In genomic region chr4:43442456-43443361, GRCm38 (mm10) we compare ENCODE assay signal across 7 mouse cellular contexts. TPM values are rescaled to one million over a fixed set of nuclear protein-coding genes. Genes with fewer than 3 reads are reported as not detected.
A peak's percentile ranks its signal among the peaks of the same experiment; 100 is the strongest.
DNase-seq lines count a peak whose midpoint lies in the region; ATAC-seq lines count a peak whose summit lies in the region.

No protein-coding gene starts in this region.

- DNase-seq in cerebellum, postnatal 25 days: peak; percentile 81 to 89
- DNase-seq in gastrocnemius, adult 18-20 months (ENCODE audit: low spot score): peak; percentile 43
- DNase-seq in intestine, embryonic 14.5 days (ENCODE audit: low spot score): peak; percentile 85
- peak; percentile 76 to 80 for DNase-seq in left cerebral cortex, postnatal 36 days (ENCODE audit: low spot score in 2 of 2)
- peak; percentile 82 for DNase-seq in mesoderm, embryonic 11.5 days (ENCODE audit: low read depth, low spot score)
- peak; percentile 57 for DNase-seq in skeletal muscle tissue, adult 2 months (ENCODE audit: low read depth, low spot score)

- WGBS in intestine, embryonic 14.5 days: under 1% methylated on average over 49 of the region's 88 CpGs

- peaks cover 31% of the 10 kb centered on the region for H3K36me3 ChIP-seq in intestine, embryonic 14.5 days (ENCODE audit: control insufficient read depth, insufficient read depth, low read length)

- H3K4me3 ChIP-seq in intestine, embryonic 14.5 days (ENCODE audit: low read depth, low read length): peak overlapping the region; percentile 85

- intact Hi-C loops in left cerebral cortex, postnatal 36 days (cut with DNase I): loop anchor here (1.0 to 2.0 kb wide), 3 partner anchors 36 to 120 kb away; partner anchors contain the start of genes Creb3 and Tln1

- peak overlapping the region; percentile 87 for H3K27ac ChIP-seq in intestine, embryonic 14.5 days (ENCODE audit: low read depth)

- H3K27me3 ChIP-seq in intestine, embryonic 14.5 days (replicated peaks; ENCODE audit: control insufficient read depth, insufficient read depth, low read length): no peaks in the 10 kb centered on the region

- ATAC-seq in activated CD4-positive, CD25-positive, alpha-beta regulatory T cell, adult 4 months: peak; percentile 12
- peak; percentile 72 for ATAC-seq in intestine, embryonic 14.5 days (replicated peaks; ENCODE audit: low FRiP score, low TSS enrichment, low read depth)

- H3K9me3 ChIP-seq in intestine, embryonic 14.5 days (ENCODE audit: control insufficient read depth, low read length): no peaks in the 10 kb centered on the region

- H3K4me2 ChIP-seq in intestine, embryonic 14.5 days (ENCODE audit: low read length): peak overlapping the region; percentile 90

- H3K4me1 ChIP-seq in intestine, embryonic 14.5 days (replicated peaks; ENCODE audit: control insufficient read depth, insufficient read depth, low read length): peaks cover 13% of the 10 kb centered on the region

- peak overlapping the region; percentile 96 for H3K9ac ChIP-seq in intestine, embryonic 14.5 days (ENCODE audit: low read length)

RNA-seq across cellular contexts. Expression of gene Tesk1, which starts 1.0 kb away (rescaled TPM):
- 1 to 10 TPM in 1 of 2 experiments, under 1 TPM in 1; 0.48 to 1.1 TPM for polyA plus RNA-seq in activated CD4-positive, CD25-positive, alpha-beta regulatory T cell, adult 4 months (2017; shearing (Covaris generic))
- total RNA-seq in gastrocnemius, adult 18-20 months (2021): 10 to 100 TPM; 56.2 to 60.8 TPM
- polyA plus RNA-seq in intestine, embryonic 14.5 days (2014; fragmentation: Nextera tagmentation; extraction: Ambion mirVana): 8.6 and 9.5 TPM in 2 replicates
- total RNA-seq in left cerebral cortex, postnatal 36 days (2021): 10 to 100 TPM; 87.8 to 92.9 TPM

RNA-seq across cellular contexts. Expression of gene Cd72, which starts 11.7 kb away (rescaled TPM):
- polyA plus RNA-seq in activated CD4-positive, CD25-positive, alpha-beta regulatory T cell, adult 4 months (2017; shearing (Covaris generic)): 10 to 100 TPM; 63.4 to 67.4 TPM
- total RNA-seq in gastrocnemius, adult 18-20 months (2021): under 1 TPM in 1 of 2 experiments, not detected in 1; 0.21 TPM
- 4.2 and 4.8 TPM in 2 replicates for polyA plus RNA-seq in intestine, embryonic 14.5 days (2014; fragmentation: Nextera tagmentation; extraction: Ambion mirVana)
- 1 to 10 TPM in 1 of 2 experiments, under 1 TPM in 1; 0.59 to 1.2 TPM for total RNA-seq in left cerebral cortex, postnatal 36 days (2021)

RNA-seq across cellular contexts. Expression of gene Fam166b, which starts 13.8 kb away (rescaled TPM):
- polyA plus RNA-seq in activated CD4-positive, CD25-positive, alpha-beta regulatory T cell, adult 4 months (2017; shearing (Covaris generic)): not detected
- not detected for total RNA-seq in gastrocnemius, adult 18-20 months (2021)
- 0.18 TPM in 1 of 2 replicates, not detected in the other for polyA plus RNA-seq in intestine, embryonic 14.5 days (2014; fragmentation: Nextera tagmentation; extraction: Ambion mirVana)
- 1 to 10 TPM in 1 of 2 experiments, under 1 TPM in 1; 0.69 to 1.4 TPM for total RNA-seq in left cerebral cortex, postnatal 36 days (2021)

RNA-seq across cellular contexts. Expression of gene Sit1, which starts 40.8 kb away (rescaled TPM):
- 100 to 1,000 TPM; 145 to 163 TPM for polyA plus RNA-seq in activated CD4-positive, CD25-positive, alpha-beta regulatory T cell, adult 4 months (2017; shearing (Covaris generic))
- not detected for total RNA-seq in gastrocnemius, adult 18-20 months (2021)
- polyA plus RNA-seq in intestine, embryonic 14.5 days (2014; fragmentation: Nextera tagmentation; extraction: Ambion mirVana): not detected in 2 replicates
- total RNA-seq in left cerebral cortex, postnatal 36 days (2021): not detected

RNA-seq across cellular contexts. Expression of gene Ccdc107, which starts 50.0 kb away (rescaled TPM):
- 10 to 100 TPM; 71.7 to 78.1 TPM for polyA plus RNA-seq in activated CD4-positive, CD25-positive, alpha-beta regulatory T cell, adult 4 months (2017; shearing (Covaris generic))
- 10 to 100 TPM; 21.9 to 26.8 TPM for total RNA-seq in gastrocnemius, adult 18-20 months (2021)
- 109 and 128 TPM in 2 replicates for polyA plus RNA-seq in intestine, embryonic 14.5 days (2014; fragmentation: Nextera tagmentation; extraction: Ambion mirVana)
- 10 to 100 TPM; 25.5 to 25.9 TPM for total RNA-seq in left cerebral cortex, postnatal 36 days (2021)

Comparison
In these comparisons a context has a peak if more than half of its experiments do, and no peak if none do; other contexts are left out.
1. Peak in every context shown above with its lines: DNase-seq, ATAC-seq, H3K4me3 ChIP-seq and H3K27ac ChIP-seq.